Mouse (Mus musculus) MEL (cell line): Measurements from ENCODE around the gene Ccdc92b. TPM values are rescaled to one million over a fixed set of nuclear protein-coding genes. Genes with fewer than 3 reads are reported as not detected.

Source experiments
- DNase-seq: peaks from one replicate; pipeline ENCODE4 v3.0.0; 2011; ENCODE audit warnings: low read depth, low spot score
- H3K27ac ChIP-seq: 2 replicates; pipeline ENCODE4 v1.5.1; 2012; ENCODE audit warnings: low read depth, mild to moderate bottlenecking, control low read depth, low read length, moderate library complexity; ENCODE audit not compliant: control insufficient read depth
- H3K27me3 ChIP-seq, 2 experiments: fragments of 150-350 bp in 1 of 2; sonication (generic) in 1 of 2; 2 replicates each; pipeline ENCODE4 v1.6.1; 2012; ENCODE audit warnings: low read length in 2 of 2, mild to moderate bottlenecking in 2 of 2, improper control_type of control experiment in 1 of 2, moderate library complexity in 1 of 2; ENCODE audit not compliant: insufficient read depth in 2 of 2, control insufficient read depth in 1 of 2
- H3K36me3 ChIP-seq, 2 experiments: 2 replicates each; pipeline ENCODE4 v1.6.1; 2012 to 2014; ENCODE audit warnings: low read length in 2 of 2, improper control_type of control experiment in 1 of 2, inconsistent platforms in 1 of 2, mild to moderate bottlenecking in 1 of 2; ENCODE audit not compliant: insufficient read depth in 2 of 2, control insufficient read depth in 1 of 2
- H3K4me1 ChIP-seq, 2 experiments: fragments of 150-350 bp in 1 of 2; sonication (generic) in 1 of 2; 2 replicates each; pipeline ENCODE4 v1.6.1; 2012; ENCODE audit warnings: low read length in 2 of 2, improper control_type of control experiment in 1 of 2, mild to moderate bottlenecking in 1 of 2; ENCODE audit not compliant: insufficient read depth in 2 of 2, control insufficient read depth in 1 of 2
- H3K4me3 ChIP-seq, 2 experiments: fragments of 150-350 bp in 1 of 2; sonication (generic) in 1 of 2; 2 replicates each; pipeline ENCODE4 v1.5.1; 2012; ENCODE audit warnings: low read depth in 2 of 2, low read length in 2 of 2, mild to moderate bottlenecking in 2 of 2, moderate library complexity in 2 of 2, control low read depth in 1 of 2, improper control_type of control experiment in 1 of 2; ENCODE audit not compliant: control insufficient read depth in 1 of 2, insufficient read depth in 1 of 2
- H3K79me2 ChIP-seq: 2 replicates; pipeline ENCODE4 v1.6.1; 2012; ENCODE audit warnings: mild to moderate bottlenecking, low read length, moderate library complexity; ENCODE audit not compliant: control insufficient read depth, poor library complexity, insufficient read depth
- H3K9ac ChIP-seq: 2 replicates; pipeline ENCODE4 v1.6.1; 2012; ENCODE audit warnings: low read depth, mild to moderate bottlenecking, control low read depth, low read length, moderate library complexity; ENCODE audit not compliant: control insufficient read depth, poor library complexity, severe bottlenecking
- H3K9me3 ChIP-seq: fragments of 150-350 bp; sonication (generic); replicated peaks from 2 replicates; pipeline ENCODE4 v1.6.1; 2012; ENCODE audit warnings: mild to moderate bottlenecking, low read length, improper control_type of control experiment, moderate library complexity; ENCODE audit not compliant: insufficient read depth
- BHLHE40 ChIP-seq: IDR thresholded peaks from 2 replicates; pipeline ENCODE4 v1.6.1; 2012; ENCODE audit warnings: low read depth, mild to moderate bottlenecking, inconsistent platforms, low read length, improper control_type of control experiment, borderline replicate concordance
- CHD1 ChIP-seq: IDR thresholded peaks from 2 replicates; pipeline ENCODE4 v1.6.1; 2012; ENCODE audit warnings: low read depth, mild to moderate bottlenecking, inconsistent platforms, low read length, improper control_type of control experiment
- ELF1 ChIP-seq: IDR thresholded peaks from 2 replicates; pipeline ENCODE4 v1.6.1; 2014; ENCODE audit warnings: low read depth, mild to moderate bottlenecking, inconsistent platforms, low read length, improper control_type of control experiment, moderate library complexity
- EP300 ChIP-seq, 2 experiments: IDR thresholded peaks; 2 replicates each; pipeline ENCODE4 v1.6.1; 2011; ENCODE audit warnings: improper control_type of control experiment in 2 of 2, low read length in 2 of 2, low read depth in 1 of 2, mild to moderate bottlenecking in 1 of 2
- GABPA ChIP-seq: IDR thresholded peaks from 2 replicates; pipeline ENCODE4 v1.6.1; 2012; ENCODE audit warnings: low read depth, mild to moderate bottlenecking, inconsistent platforms, low read length, improper control_type of control experiment, moderate library complexity
- GATA1 ChIP-seq: IDR thresholded peaks from 2 replicates; pipeline ENCODE4 v1.6.1; 2011; ENCODE audit warnings: low read depth, low read length, improper control_type of control experiment
- MAFK ChIP-seq: IDR thresholded peaks from 2 replicates; pipeline ENCODE4 v1.6.1; 2011; ENCODE audit warnings: low read depth, mild to moderate bottlenecking, low read length, improper control_type of control experiment, borderline replicate concordance
- MXI1 ChIP-seq: IDR thresholded peaks from 2 replicates; pipeline ENCODE4 v1.6.1; 2011; ENCODE audit warnings: mild to moderate bottlenecking, low read depth, low read length, improper control_type of control experiment
- MYC ChIP-seq: IDR thresholded peaks from 2 replicates; pipeline ENCODE4 v1.6.1; 2011; ENCODE audit warnings: low read depth, mild to moderate bottlenecking, low read length, improper control_type of control experiment, moderate library complexity
- NELFE ChIP-seq: IDR thresholded peaks from 2 replicates; pipeline ENCODE4 v1.6.1; 2011; ENCODE audit warnings: low read depth, low read length, improper control_type of control experiment
- NRF1 ChIP-seq: IDR thresholded peaks from 2 replicates; pipeline ENCODE4 v1.6.1; 2014; ENCODE audit warnings: low read depth, mild to moderate bottlenecking, inconsistent platforms, low read length, improper control_type of control experiment, moderate library complexity; ENCODE audit not compliant: poor library complexity, insufficient read depth, severe bottlenecking
- POLR2AphosphoS5 ChIP-seq: IDR thresholded peaks from 2 replicates; pipeline ENCODE4 v1.6.1; 2012; ENCODE audit warnings: low read depth, borderline replicate concordance, mild to moderate bottlenecking, inconsistent platforms, low read length, moderate library complexity, mixed read lengths
- RAD21 ChIP-seq: IDR thresholded peaks from 2 replicates; pipeline ENCODE4 v1.6.1; 2011; ENCODE audit warnings: mild to moderate bottlenecking, low read depth, low read length, improper control_type of control experiment
- RCOR1 ChIP-seq: IDR thresholded peaks from 2 replicates; pipeline ENCODE4 v1.6.1; 2012; ENCODE audit warnings: low read depth, mild to moderate bottlenecking, inconsistent platforms, low read length, improper control_type of control experiment
- TBP ChIP-seq: IDR thresholded peaks from 2 replicates; pipeline ENCODE4 v1.8.0; 2011; ENCODE audit warnings: low read depth, low read length, improper control_type of control experiment
- UBTF ChIP-seq: IDR thresholded peaks from 2 replicates; pipeline ENCODE4 v1.6.1; 2012; ENCODE audit warnings: low read depth, mild to moderate bottlenecking, inconsistent platforms, low read length, improper control_type of control experiment, moderate library complexity, borderline replicate concordance; ENCODE audit not compliant: insufficient read depth
- polyA plus RNA-seq, 2 experiments: library from polyadenylated mRNA; stranded (reverse) in 1 of 2; unstranded in 1 of 2; fragments of >175 nt in 1 of 2; fragments of >200 nt in 1 of 2; gene quantifications; 2 replicates each; pipeline versions ENCODE4 v1.2.1 to v1.2.4; 2012; ENCODE audit warnings: low replicate concordance in 2 of 2, low read depth in 1 of 2; ENCODE audit not compliant: insufficient read length in 2 of 2, insufficient read depth in 1 of 2, missing spikeins in 1 of 2
- total RNA-seq: library from RNA; depleted of rRNA; stranded (reverse); fragments of 300-350 nt; gene quantifications from 2 replicates; pipeline ENCODE4 v1.2.3, GENCODE M21; 2012

The Ccdc92b gene
- total and polyA plus RNA-seq, 3 experiments = 0.12 to 1.3 TPM; not detected in 1

GRCm38 (mm10) chr11:74602286-74602685 is 17.1 kb upstream of the Ccdc92b start:
- H3K4me1 ChIP-seq = peaks cover 0 to 2% of the 10 kb centered on the region in 2 experiments; a peak in 2 of 4 replicates
- H3K4me3 ChIP-seq = no peak overlapping the region
- no peaks in the 10 kb centered on the region for H3K36me3 ChIP-seq
- peaks cover 0 to 2% of the 10 kb centered on the region in 2 experiments; a peak in 2 of 4 replicates for H3K27me3 ChIP-seq
- no peaks in the 10 kb centered on the region for H3K79me2 ChIP-seq
- H3K9me3 ChIP-seq = no peaks in the 10 kb centered on the region
- TF ChIP-seq GABPA = no peak
- TF ChIP-seq EP300 (IDR thresholded peaks at IDR 0.05; ENCODE audit: low read depth in 1 of 2, low read length in 2 of 2) = no peak
- no peak for TF ChIP-seq ELF1
- no peak for TF ChIP-seq NELFE
- TF ChIP-seq RCOR1 = no peak
- no peak for TF ChIP-seq NRF1
- no peak for TF ChIP-seq POLR2AphosphoS5
- no peak for TF ChIP-seq RAD21
- no peak for TF ChIP-seq TBP
- no peak for TF ChIP-seq CHD1
- TF ChIP-seq BHLHE40 = no peak
- TF ChIP-seq UBTF = no peak
- TF ChIP-seq MXI1 = no peak
- TF ChIP-seq, all 39 proteins: peak for 0
- Histone ChIP-seq H3K9ac (no peak overlapping the region), H3K27ac (no peak overlapping the region)
- no peak for DNase-seq

DNA sequence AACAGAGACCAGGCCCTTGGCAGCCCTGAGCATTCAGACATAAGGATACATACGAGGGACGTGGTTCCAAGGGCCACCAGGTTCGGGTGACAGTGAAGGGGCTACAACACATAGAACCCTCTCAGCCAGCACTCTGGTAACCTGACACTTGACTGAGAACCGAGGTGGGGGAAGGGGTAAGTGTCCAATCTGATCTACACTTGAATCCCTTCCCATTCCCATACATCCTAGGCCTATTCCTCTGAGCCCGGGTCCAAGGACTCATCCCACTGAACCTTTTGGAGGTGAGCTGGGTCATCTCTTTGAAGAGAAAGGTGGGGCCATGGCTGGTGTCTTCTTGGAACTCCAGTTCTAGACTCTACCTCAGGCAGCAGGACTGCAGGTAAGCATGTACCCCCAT is 9.3 kb upstream of the Ccdc92b start:
- Histone ChIP-seq H3K4me1 (no peaks in the 10 kb centered on the region), H3K36me3 (no peaks in the 10 kb centered on the region), H3K27me3 (peaks cover 0 to 8% of the 10 kb centered on the region in 2 experiments), H3K79me2 (no peaks in the 10 kb centered on the region), H3K9ac (no peak overlapping the region), H3K27ac (no peak overlapping the region), H3K9me3 (no peaks in the 10 kb centered on the region), H3K4me3 (no peak overlapping the region)
- TF ChIP-seq MXI1 (no peak), MYC (no peak), MAFK (no peak), ELF1 (no peak), GATA1 (no peak)
- no peak for DNase-seq
